Mouse (Mus musculus): ENCODE data around the gene Rnf111. TPM values are rescaled to one million over a fixed set of nuclear protein-coding genes. Genes with fewer than 3 reads are reported as not detected.
"Not testable (repeated sequence)": the region's sequence is repeated elsewhere in the genome, so short reads cannot be mapped to it uniquely, and the experiment has no call there.

The Rnf111 gene
- total RNA-seq (2014; fragmentation: Nextera tagmentation), result 42.6 and 43.9 TPM in 2 replicates
- total RNA-seq (2017), result 17.6 and 26.4 TPM in 2 replicates

GRCm38 (mm10) chr9:70503626-70504041, at the start of gene Rnf111:
TSS of gene Rnf111 (minus strand) at chr9:70503725.
- ATAC-seq (replicated peaks; ENCODE audit: low FRiP score, low TSS enrichment, poor library complexity, severe bottlenecking), result peak; percentile 98

GRCm38 (mm10) chr9:70552233-70552632, 48.7 kb upstream of the Rnf111 start:
- ATAC-seq (replicated peaks; ENCODE audit: low FRiP score, low TSS enrichment, poor library complexity, severe bottlenecking), result not testable (repeated sequence)

DNA sequence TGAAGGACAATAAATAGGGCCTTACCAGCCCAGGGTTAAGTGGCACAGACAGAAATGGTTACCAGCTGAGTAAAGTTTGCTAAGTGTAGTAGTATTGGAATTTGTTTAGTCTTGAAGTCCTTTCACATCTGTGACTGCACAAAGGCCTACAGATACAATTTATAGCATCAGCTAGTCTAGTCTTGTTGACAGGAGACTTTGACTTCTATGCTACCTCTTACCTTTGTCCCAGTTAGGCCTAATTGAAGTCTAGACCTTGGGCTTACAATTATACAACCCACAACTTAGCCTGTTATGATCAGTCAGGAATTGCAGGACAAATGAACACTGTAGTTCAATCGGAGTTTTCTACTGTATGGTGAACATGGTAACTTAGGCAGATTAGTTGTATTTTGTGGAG, 48.0 kb upstream of the Rnf111 start:
- no peak for ATAC-seq (replicated peaks; ENCODE audit: low FRiP score, low TSS enrichment, poor library complexity, severe bottlenecking)

- no peak for ATAC-seq (replicated peaks; ENCODE audit: low FRiP score, low TSS enrichment, poor library complexity, severe bottlenecking)
Observed at GRCm38 (mm10) chr9:70548304-70548703, 44.8 kb upstream of the Rnf111 start.

DNA sequence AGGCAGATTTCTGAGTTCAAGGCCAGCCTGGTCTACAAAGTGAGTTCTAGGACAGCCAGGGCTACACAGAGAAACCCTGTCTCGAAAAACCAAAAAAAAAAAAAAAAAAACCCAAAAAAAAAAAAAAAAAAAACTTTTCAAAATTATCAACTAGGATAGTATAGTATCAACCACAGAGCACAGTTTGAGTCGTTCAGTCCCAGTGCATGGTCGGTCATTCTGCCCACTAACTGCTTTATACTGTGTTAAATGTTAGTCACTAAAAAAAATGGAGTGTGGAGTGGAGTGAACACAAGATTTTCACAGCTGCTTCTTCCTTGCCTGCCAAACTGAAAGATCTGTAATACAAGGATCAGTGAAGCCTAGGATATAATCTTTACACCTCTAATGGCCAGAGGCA, 43.1 kb upstream of the Rnf111 start:
- not testable (repeated sequence) for ATAC-seq (replicated peaks; ENCODE audit: low FRiP score, low TSS enrichment, poor library complexity, severe bottlenecking)

- ATAC-seq (replicated peaks; ENCODE audit: low FRiP score, low TSS enrichment, poor library complexity, severe bottlenecking), result no peak
Observed at GRCm38 (mm10) chr9:70544831-70545230, 41.3 kb upstream of the Rnf111 start.

DNA sequence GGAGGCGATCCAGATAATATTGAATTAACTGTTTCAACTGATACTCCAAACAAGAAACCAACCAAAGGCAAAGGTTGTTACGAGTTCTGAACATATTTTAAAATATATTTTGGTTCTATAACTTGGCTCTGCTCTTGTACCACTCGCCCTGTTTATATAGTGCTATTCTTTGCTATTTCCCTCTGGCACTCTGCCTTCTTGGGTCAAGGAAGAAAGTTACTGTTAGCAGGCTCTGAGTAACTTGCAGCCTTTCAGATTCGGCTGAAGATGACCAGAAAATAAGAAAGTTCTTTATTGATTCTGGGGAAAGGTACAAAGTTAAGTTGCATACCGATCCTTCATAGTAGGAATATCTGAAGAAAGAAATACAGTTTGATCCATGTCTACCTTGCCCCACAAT, 40.5 kb upstream of the Rnf111 start:
- ATAC-seq (replicated peaks; ENCODE audit: low FRiP score, low TSS enrichment, poor library complexity, severe bottlenecking), result no peak

GRCm38 (mm10) chr9:70543048-70543880, 39.7 kb upstream of the Rnf111 start:
- ATAC-seq (replicated peaks; ENCODE audit: low FRiP score, low TSS enrichment, poor library complexity, severe bottlenecking), result peak; percentile 50

DNA sequence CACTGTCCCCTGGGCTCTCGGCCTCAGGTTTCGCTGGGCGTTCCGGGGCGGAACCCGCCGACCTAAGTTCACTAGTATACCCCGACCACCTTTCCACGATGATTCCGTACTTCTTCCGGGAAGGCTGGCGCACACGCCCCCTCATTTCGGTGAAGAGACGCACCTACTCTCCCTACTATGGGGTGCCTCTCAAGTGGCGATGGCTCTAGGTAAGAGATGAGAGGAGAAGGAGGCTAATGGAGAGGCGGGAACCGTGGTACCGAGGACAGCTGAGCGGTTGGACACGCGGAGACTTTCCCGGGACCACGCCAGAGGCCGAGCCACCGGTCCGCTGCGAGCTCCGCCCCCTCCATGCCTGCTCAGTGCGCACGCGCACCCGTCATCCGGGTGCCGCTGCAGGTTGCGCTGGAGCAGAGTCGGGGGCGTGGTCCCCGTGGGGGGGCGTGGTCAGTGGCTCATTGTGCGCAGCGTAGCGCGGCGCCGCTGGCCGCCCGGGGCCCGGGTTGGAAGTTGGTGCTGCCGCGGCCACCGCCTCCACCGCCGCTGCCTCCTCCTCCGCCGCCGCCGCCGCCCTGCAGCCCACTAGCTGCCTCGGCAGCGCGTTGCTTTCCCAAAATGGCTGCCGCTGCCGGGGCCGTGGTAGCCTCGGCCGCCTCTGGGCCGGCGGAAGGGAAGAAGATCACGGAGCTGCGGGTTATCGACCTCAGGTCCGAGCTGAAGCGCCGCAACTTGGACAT, 38.9 kb upstream of the Rnf111 start, which contains the start of gene Sltm:
Gene Sltm, plus strand, starts transcription at position 450 of the 737 bp plus-strand sequence.
- peak; percentile 90 for ATAC-seq (replicated peaks; ENCODE audit: low FRiP score, low TSS enrichment, poor library complexity, severe bottlenecking)

DNA sequence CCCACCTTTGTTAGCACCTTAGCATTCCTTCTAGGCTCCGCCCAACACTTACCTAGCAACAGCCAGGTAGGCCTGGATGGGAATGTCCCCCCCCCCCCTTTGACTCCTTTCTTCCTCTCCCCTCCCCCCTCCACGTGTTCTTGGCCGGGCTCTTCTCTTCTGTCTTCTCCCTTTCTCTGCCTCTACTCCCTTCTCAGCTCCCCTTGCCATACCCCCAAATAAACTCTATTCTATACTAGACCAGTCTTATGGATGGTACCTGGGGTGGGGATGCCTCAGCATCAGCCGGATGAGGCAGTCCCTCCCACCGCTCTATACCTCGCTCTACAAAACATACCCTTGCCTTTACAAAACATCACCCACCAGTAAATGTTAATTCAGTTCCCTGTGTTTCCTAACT, 38.1 kb upstream of the Rnf111 start:
- no peak for ATAC-seq (replicated peaks; ENCODE audit: low FRiP score, low TSS enrichment, poor library complexity, severe bottlenecking)

DNA sequence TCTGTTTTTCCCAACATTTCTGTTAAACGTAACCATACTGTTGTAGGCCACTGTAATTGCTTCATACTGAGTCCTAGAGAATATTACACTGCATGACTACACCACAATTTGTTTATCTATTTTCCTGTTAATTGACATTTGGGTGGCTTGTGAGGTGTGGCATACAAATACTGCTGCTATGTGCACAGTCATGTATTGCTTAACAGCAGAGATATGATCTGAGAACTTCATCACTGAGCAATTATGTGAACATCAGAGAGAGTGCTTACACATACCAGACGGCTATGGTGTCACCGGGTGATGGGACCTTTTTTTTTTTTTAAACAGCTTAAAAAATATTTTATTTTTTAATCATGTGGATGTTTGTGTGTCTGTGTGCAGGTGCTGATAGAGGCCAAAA, 29.8 kb upstream of the Rnf111 start:
- peak; percentile 59 for ATAC-seq (replicated peaks; ENCODE audit: low FRiP score, low TSS enrichment, poor library complexity, severe bottlenecking)

GRCm38 (mm10) chr9:70524366-70524765, 20.8 kb upstream of the Rnf111 start:
- ATAC-seq (replicated peaks; ENCODE audit: low FRiP score, low TSS enrichment, poor library complexity, severe bottlenecking), result 0 out of 2 replicates have a peak, but pooled peaks have one; percentile 52

DNA sequence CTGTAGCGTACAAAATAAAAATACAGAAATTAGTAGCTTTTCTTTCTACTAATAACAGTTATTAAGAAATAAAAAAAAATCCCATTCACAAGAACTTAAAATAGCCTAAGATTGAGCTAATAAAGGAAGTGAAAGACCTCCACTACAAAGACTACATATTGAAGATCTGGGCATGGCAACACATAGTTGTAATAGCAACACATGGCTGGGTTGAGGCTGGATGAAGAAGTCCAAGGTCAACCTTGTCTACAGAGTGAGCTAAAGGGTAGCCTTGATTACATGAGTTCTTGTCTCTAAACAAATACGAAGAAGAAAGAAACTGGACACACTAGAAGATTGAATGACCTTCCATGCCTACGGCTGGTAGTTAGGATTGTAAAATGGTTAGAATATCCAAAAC, 20.3 kb upstream of the Rnf111 start:
- no peak for ATAC-seq (replicated peaks; ENCODE audit: low FRiP score, low TSS enrichment, poor library complexity, severe bottlenecking)

DNA sequence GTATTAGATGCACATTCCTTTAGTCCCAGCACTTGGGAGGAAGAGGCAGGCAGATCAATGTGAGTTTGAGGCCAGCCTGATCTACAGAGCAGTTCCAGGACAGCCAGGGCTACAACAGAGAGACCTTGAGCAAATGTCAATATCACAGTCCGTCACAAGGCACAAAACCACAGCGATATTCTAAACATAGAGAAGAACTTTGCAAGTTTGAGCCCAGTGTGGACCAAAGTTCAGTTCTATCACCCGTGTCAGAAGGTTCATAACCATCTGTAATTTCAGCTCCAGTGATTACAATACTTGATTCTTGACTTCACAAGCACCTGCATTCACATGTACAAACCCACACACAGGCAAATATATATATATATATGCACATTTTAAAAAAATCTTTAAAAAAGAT, 17.1 kb upstream of the Rnf111 start:
- ATAC-seq (replicated peaks; ENCODE audit: low FRiP score, low TSS enrichment, poor library complexity, severe bottlenecking), result no peak

DNA sequence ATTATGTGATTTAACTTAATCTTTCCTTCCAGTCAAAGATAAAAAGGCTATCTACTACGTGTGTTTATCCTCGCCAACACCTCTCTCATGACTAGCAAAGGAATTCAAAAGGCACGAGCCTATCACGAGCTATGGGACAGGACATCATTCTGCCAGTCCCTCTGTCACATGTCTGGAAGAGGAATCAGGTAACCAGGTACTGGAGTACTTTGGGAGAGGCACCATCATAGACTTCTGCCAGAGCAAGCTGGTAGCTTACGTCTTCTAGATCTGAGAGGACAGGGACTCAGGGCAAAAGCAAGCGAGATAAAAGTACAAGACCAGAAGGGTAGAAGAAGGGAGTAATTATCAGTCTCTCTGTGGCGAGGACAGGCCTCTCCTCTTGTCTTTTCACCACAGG, 8.2 kb upstream of the Rnf111 start:
- ATAC-seq (replicated peaks; ENCODE audit: low FRiP score, low TSS enrichment, poor library complexity, severe bottlenecking), result no peak

DNA sequence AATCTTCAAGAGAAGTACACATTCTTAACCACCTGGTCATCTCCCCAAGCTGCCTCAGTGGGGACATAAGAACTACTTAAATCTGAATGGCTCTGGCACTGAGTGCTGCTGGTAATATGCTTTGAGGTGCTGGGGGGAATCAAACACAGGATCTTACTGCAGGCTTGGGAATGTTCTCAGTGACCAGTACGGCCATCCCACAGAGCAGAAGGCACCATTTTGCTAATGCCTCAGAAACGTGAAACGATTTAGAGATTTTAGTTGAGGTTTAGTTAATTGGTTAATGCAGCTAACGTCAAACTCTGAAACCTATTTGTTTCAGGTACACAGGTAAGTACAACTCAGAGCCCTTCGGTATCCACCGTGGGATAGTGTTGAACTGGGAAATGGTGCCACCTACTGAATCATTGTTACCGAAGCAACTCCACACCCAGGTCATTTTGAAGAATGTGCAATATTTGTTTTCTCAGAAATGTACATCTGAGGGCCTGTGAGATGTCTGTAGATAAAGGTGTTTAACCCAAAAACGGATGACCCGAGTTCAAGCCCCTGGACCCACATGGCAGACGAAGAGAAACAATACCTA, 7.6 kb upstream of the Rnf111 start:
- ATAC-seq (replicated peaks; ENCODE audit: low FRiP score, low TSS enrichment, poor library complexity, severe bottlenecking), result no peak

GRCm38 (mm10) chr9:70509906-70510525, 6.5 kb upstream of the Rnf111 start:
- ATAC-seq (replicated peaks; ENCODE audit: low FRiP score, low TSS enrichment, poor library complexity, severe bottlenecking), result no peak

GRCm38 (mm10) chr9:70506787-70507186, 3.3 kb upstream of the Rnf111 start:
- no peak for ATAC-seq (replicated peaks; ENCODE audit: low FRiP score, low TSS enrichment, poor library complexity, severe bottlenecking)

GRCm38 (mm10) chr9:70506186-70506585, 2.7 kb upstream of the Rnf111 start:
- no peak for ATAC-seq (replicated peaks; ENCODE audit: low FRiP score, low TSS enrichment, poor library complexity, severe bottlenecking)

Measured in megakaryocyte-erythroid progenitor cell, adult 5-6 weeks (primary cell).